Mouse (Mus musculus): ENCODE data around the gene Arhgef3. TPM values are rescaled to one million over a fixed set of nuclear protein-coding genes. Genes with fewer than 3 reads are reported as not detected.

The Arhgef3 gene
- total and polyA plus RNA-seq, 3 experiments, result 6.7 to 15.2 (median 11.9) TPM

GRCm38 (mm10) chr14:27160762-27161161, 46.1 kb downstream of the Arhgef3 start:
- DNase-seq (ENCODE audit: low spot score) (no peak), ATAC-seq (ENCODE audit: extremely low read depth, insufficient number of reproducible peaks, low FRiP score, poor library complexity, severe bottlenecking) (no peak)
- no peaks in the 10 kb centered on the region; the same call in 1 of the 2 replicates for H3K27me3 ChIP-seq (ENCODE audit: insufficient read depth, low read length)
- no peak for TF ChIP-seq CTCF (IDR thresholded peaks at IDR 0.05; ENCODE audit: low read depth, low read length)
- no peak for TF ChIP-seq GATA1 (IDR thresholded peaks at IDR 0.05; ENCODE audit: borderline replicate concordance, low read length)
- TF ChIP-seq TAL1 (conservative IDR thresholded peaks at IDR 0.05; ENCODE audit: low read depth, low read length), result no peak
- no peak for TF ChIP-seq POLR2AphosphoS5 (IDR thresholded peaks at IDR 0.05; ENCODE audit: insufficient replicate concordance, low read depth, low read length)
- TF ChIP-seq GATA2 (IDR thresholded peaks at IDR 0.05; ENCODE audit: borderline replicate concordance, low read depth, low read length), result no peak
- H3K36me3 ChIP-seq (replicated peaks), result no peaks in the 10 kb centered on the region
- no peak overlapping the region for H3K4me3 ChIP-seq (ENCODE audit: low read depth, low read length)
- no peaks in the 10 kb centered on the region for H3K4me1 ChIP-seq (ENCODE audit: insufficient read depth, low read depth, low read length)
- H3K9me3 ChIP-seq (replicated peaks), result no peaks in the 10 kb centered on the region

GRCm38 (mm10) chr14:27164639-27165038, 49.9 kb downstream of the Arhgef3 start:
- ATAC-seq (ENCODE audit: extremely low read depth, insufficient number of reproducible peaks, low FRiP score, poor library complexity, severe bottlenecking), result no peak
- Histone ChIP-seq H3K4me1 (ENCODE audit: insufficient read depth, low read depth, low read length) (no peaks in the 10 kb centered on the region), H3K36me3 (replicated peaks) (no peaks in the 10 kb centered on the region), H3K9me3 (replicated peaks) (no peaks in the 10 kb centered on the region), H3K27me3 (ENCODE audit: insufficient read depth, low read length) (peaks cover 2% of the 10 kb centered on the region; the same call in 1 of the 2 replicates), H3K4me3 (ENCODE audit: low read depth, low read length) (no peak overlapping the region)
- no peak for DNase-seq (ENCODE audit: low spot score)
- no peak for TF ChIP-seq POLR2AphosphoS5 (IDR thresholded peaks at IDR 0.05; ENCODE audit: insufficient replicate concordance, low read depth, low read length)
- TF ChIP-seq TAL1 (conservative IDR thresholded peaks at IDR 0.05; ENCODE audit: low read depth, low read length), result no peak

DNA sequence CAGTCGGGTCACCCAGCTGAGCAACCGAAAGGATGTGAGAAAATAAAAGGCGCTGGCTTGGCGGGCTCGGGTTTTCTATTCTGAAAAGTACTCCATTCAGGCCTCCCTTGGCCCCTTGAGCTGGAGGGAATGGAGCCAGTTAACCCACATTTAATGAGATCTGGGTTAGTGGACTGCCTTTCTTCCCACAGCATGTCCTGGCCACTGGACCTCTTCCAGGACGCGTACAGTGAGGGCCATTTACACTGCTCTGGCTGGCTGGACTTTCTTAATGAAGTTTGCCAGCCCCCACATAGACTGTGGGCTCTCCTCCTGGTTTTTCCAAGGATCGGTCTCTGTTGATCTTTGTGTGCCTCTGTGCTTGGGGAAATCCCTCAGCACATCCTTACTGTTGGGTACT, 52.1 kb downstream of the Arhgef3 start:
- TF ChIP-seq GATA2 (IDR thresholded peaks at IDR 0.05; ENCODE audit: borderline replicate concordance, low read depth, low read length) (no peak), POLR2AphosphoS5 (IDR thresholded peaks at IDR 0.05; ENCODE audit: insufficient replicate concordance, low read depth, low read length) (no peak), TAL1 (conservative IDR thresholded peaks at IDR 0.05; ENCODE audit: low read depth, low read length) (no peak), GATA1 (IDR thresholded peaks at IDR 0.05; ENCODE audit: borderline replicate concordance, low read length) (no peak), CTCF (IDR thresholded peaks at IDR 0.05; ENCODE audit: low read depth, low read length) (no peak)
- no peaks in the 10 kb centered on the region for H3K9me3 ChIP-seq (replicated peaks)
- no peak for DNase-seq (ENCODE audit: low spot score)
- no peak overlapping the region for H3K4me3 ChIP-seq (ENCODE audit: low read depth, low read length)
- H3K36me3 ChIP-seq (replicated peaks), result no peaks in the 10 kb centered on the region
- no peak for ATAC-seq (ENCODE audit: extremely low read depth, insufficient number of reproducible peaks, low FRiP score, poor library complexity, severe bottlenecking)
- no peaks in the 10 kb centered on the region for H3K4me1 ChIP-seq (ENCODE audit: insufficient read depth, low read depth, low read length)
- H3K27me3 ChIP-seq (ENCODE audit: insufficient read depth, low read length), result peaks cover 2% of the 10 kb centered on the region; the same call in 1 of the 2 replicates

GRCm38 (mm10) chr14:27167177-27167576, 52.5 kb downstream of the Arhgef3 start:
- H3K27me3 ChIP-seq (ENCODE audit: insufficient read depth, low read length), result peaks cover 2% of the 10 kb centered on the region; the same call in 1 of the 2 replicates
- H3K4me1 ChIP-seq (ENCODE audit: insufficient read depth, low read depth, low read length), result no peaks in the 10 kb centered on the region
- DNase-seq (ENCODE audit: low spot score), result no peak
- ATAC-seq (ENCODE audit: extremely low read depth, insufficient number of reproducible peaks, low FRiP score, poor library complexity, severe bottlenecking), result no peak
- no peak for TF ChIP-seq GATA1 (IDR thresholded peaks at IDR 0.05; ENCODE audit: borderline replicate concordance, low read length)
- no peak for TF ChIP-seq TAL1 (conservative IDR thresholded peaks at IDR 0.05; ENCODE audit: low read depth, low read length)
- TF ChIP-seq POLR2AphosphoS5 (IDR thresholded peaks at IDR 0.05; ENCODE audit: insufficient replicate concordance, low read depth, low read length), result no peak
- TF ChIP-seq GATA2 (IDR thresholded peaks at IDR 0.05; ENCODE audit: borderline replicate concordance, low read depth, low read length), result no peak
- no peak for TF ChIP-seq CTCF (IDR thresholded peaks at IDR 0.05; ENCODE audit: low read depth, low read length)
- H3K36me3 ChIP-seq (replicated peaks), result no peaks in the 10 kb centered on the region
- H3K9me3 ChIP-seq (replicated peaks), result no peaks in the 10 kb centered on the region
- no peak overlapping the region for H3K4me3 ChIP-seq (ENCODE audit: low read depth, low read length)

GRCm38 (mm10) chr14:27168387-27168786, 53.7 kb downstream of the Arhgef3 start:
- no peaks in the 10 kb centered on the region for H3K4me1 ChIP-seq (ENCODE audit: insufficient read depth, low read depth, low read length)
- no peak for DNase-seq (ENCODE audit: low spot score)
- peaks cover 2% of the 10 kb centered on the region; the same call in 1 of the 2 replicates for H3K27me3 ChIP-seq (ENCODE audit: insufficient read depth, low read length)

DNA sequence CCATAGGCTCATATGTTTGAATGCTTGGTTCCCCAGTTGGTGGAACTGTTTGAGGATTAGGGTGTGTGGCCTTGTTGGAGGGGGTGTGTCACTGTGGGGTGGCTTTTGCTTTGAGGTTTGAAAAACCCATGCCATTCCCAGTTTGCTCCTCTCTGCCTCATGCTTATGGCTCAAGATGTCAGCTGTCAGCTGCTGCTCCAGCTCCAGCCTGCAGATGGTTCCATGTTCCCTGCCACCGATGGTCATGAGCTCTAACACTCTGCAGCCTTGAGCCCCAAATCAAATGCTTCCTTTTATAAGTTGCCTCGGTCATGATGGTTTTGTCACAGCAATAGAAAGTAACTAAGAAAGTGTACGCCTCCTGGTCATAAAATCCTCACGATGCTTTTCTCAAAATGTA, 54.6 kb downstream of the Arhgef3 start:
- Histone ChIP-seq H3K4me3 (ENCODE audit: low read depth, low read length) (no peak overlapping the region), H3K27me3 (ENCODE audit: insufficient read depth, low read length) (peaks cover 2% of the 10 kb centered on the region; the same call in 1 of the 2 replicates), H3K9me3 (replicated peaks) (no peaks in the 10 kb centered on the region), H3K4me1 (ENCODE audit: insufficient read depth, low read depth, low read length) (no peaks in the 10 kb centered on the region), H3K36me3 (replicated peaks) (no peaks in the 10 kb centered on the region)
- no peak for ATAC-seq (ENCODE audit: extremely low read depth, insufficient number of reproducible peaks, low FRiP score, poor library complexity, severe bottlenecking)
- TF ChIP-seq POLR2AphosphoS5 (IDR thresholded peaks at IDR 0.05; ENCODE audit: insufficient replicate concordance, low read depth, low read length) (no peak), GATA2 (IDR thresholded peaks at IDR 0.05; ENCODE audit: borderline replicate concordance, low read depth, low read length) (no peak), TAL1 (conservative IDR thresholded peaks at IDR 0.05; ENCODE audit: low read depth, low read length) (no peak), CTCF (IDR thresholded peaks at IDR 0.05; ENCODE audit: low read depth, low read length) (no peak), GATA1 (IDR thresholded peaks at IDR 0.05; ENCODE audit: borderline replicate concordance, low read length) (no peak)
- no peak for DNase-seq (ENCODE audit: low spot score)

More at GRCm38 (mm10) chr14:27168387-27168786, 53.7 kb downstream of the Arhgef3 start:
- no peak overlapping the region for H3K4me3 ChIP-seq (ENCODE audit: low read depth, low read length)
- no peak for TF ChIP-seq GATA2 (IDR thresholded peaks at IDR 0.05; ENCODE audit: borderline replicate concordance, low read depth, low read length)
- TF ChIP-seq POLR2AphosphoS5 (IDR thresholded peaks at IDR 0.05; ENCODE audit: insufficient replicate concordance, low read depth, low read length), result no peak
- no peak for TF ChIP-seq GATA1 (IDR thresholded peaks at IDR 0.05; ENCODE audit: borderline replicate concordance, low read length)
- TF ChIP-seq CTCF (IDR thresholded peaks at IDR 0.05; ENCODE audit: low read depth, low read length), result no peak
- TF ChIP-seq TAL1 (conservative IDR thresholded peaks at IDR 0.05; ENCODE audit: low read depth, low read length), result no peak
- no peaks in the 10 kb centered on the region for H3K36me3 ChIP-seq (replicated peaks)
- no peaks in the 10 kb centered on the region for H3K9me3 ChIP-seq (replicated peaks)
- no peak for ATAC-seq (ENCODE audit: extremely low read depth, insufficient number of reproducible peaks, low FRiP score, poor library complexity, severe bottlenecking)

Data from G1E (cell line).